Mouse (Mus musculus) NIH3T3 (cell line): ENCODE data around the gene Hps3.
"Not testable (repeated sequence)": the region's sequence is repeated elsewhere in the genome, so short reads cannot be mapped to it uniquely, and the experiment has no call there.

Experiments
- DNase-seq: peaks from one replicate; pipeline ENCODE4 v3.0.0-alpha.2; 2012; ENCODE audit warnings: low read depth

The Hps3 gene

DNA sequence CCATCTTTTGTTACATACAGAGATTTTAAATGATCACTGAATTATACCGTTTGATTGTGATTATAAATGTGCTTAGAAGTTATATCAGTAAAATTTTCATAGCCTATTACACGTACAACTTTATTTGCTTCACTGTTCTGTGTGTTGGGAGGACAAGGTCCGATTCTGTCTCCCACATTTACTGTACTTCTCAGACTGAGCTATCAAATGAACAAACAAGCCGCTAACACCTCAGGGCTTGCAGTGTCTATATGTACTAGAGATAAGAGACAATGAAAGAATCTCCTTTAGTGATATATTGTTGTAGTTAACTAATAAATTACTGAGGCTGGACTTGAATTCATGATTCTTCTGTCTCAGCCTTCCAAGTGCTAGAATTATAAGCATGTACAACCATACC lies 27.8 kb downstream of the Hps3 start:
- no peak for DNase-seq

GRCm38 (mm10) chr3:20005611-20006010 lies 29.5 kb downstream of the Hps3 start:
- DNase-seq: no peak

DNA sequence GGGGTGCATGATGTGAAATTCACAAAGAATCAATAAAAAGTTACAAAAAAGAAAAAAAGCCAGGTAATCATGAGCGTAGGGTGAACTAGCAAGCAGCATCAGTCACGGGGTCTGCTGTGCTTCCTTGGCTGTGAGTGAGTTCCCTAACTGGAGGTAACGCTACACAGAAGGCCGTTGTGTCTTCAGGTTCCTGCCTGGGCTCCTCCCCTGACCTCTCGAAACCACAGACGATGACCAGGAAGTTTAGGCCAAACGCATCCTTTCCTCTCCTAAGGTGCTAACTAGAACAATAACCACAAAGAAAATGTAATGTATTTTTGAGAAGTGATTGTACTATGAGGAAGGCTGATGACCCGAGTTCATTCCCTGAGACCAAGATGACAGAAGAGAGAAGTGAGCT lies 30.7 kb downstream of the Hps3 start:
- DNase-seq: no peak

DNA sequence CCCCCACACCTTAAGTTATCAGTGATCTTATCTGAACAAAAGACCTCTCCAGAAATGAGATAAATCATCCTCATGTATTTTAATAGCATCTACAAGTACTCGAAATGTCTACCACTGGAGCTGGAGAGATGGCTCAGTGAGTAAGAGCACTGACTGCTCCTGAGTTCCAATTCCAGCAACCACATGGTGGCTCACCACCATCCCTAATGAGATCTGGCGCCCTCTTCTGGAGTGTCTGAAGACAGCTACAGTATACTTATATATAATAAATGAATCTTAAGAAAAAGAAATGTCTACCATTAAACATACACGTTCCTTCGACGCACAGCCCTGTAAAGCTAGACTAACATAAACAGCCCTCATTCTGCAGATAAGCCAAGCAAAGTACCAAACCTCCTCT lies 32.3 kb downstream of the Hps3 start:
- DNase-seq: peak; percentile 47

DNA sequence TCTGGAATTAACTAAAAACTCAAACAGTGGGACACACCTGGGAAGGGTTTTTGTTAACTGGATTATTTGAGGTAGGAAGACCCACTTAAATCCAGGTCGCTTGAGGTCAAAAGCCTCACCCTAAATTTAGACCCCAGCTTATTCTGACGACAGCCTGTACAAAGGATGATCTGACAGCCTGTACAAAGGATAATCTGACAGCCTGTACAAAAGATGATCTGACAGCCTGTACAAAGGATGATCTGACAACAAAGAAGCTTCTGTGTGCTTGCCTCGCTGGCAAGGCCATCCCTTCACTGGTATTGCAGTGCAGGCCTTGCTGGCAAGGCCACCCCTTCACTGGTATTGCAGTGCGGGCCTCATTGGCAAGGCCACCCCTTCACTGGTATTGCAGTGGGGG lies 34.3 kb downstream of the Hps3 start:
- no peak for DNase-seq

GRCm38 (mm10) chr3:19999551-19999950 lies 35.6 kb downstream of the Hps3 start:
- DNase-seq: no peak

GRCm38 (mm10) chr3:19992388-19992787 lies 42.7 kb downstream of the Hps3 start:
- DNase-seq: no peak

DNA sequence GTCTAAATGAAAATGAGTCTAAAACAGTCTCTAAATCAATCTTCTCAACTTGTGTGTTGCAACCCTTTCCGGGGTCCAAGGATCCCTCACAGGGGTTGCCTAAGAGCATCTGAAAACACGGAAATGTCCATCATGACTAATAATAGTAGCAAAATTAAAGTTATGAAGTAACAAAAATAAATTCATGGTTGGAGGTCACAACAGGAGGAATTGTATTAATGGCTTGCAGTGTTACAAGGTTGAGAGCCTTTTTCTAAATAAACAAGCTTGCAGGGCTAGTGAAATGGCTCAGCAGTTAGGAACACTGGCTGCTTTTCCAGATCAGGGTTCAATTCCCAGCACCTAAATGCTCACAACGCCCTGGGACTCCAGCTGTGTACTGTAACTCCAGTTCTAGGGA lies 45.1 kb downstream of the Hps3 start:
- no peak for DNase-seq

- DNase-seq: no peak
These were observed 49.0 kb downstream of the Hps3 start for GRCm38 (mm10) chr3:19986123-19986522.

DNA sequence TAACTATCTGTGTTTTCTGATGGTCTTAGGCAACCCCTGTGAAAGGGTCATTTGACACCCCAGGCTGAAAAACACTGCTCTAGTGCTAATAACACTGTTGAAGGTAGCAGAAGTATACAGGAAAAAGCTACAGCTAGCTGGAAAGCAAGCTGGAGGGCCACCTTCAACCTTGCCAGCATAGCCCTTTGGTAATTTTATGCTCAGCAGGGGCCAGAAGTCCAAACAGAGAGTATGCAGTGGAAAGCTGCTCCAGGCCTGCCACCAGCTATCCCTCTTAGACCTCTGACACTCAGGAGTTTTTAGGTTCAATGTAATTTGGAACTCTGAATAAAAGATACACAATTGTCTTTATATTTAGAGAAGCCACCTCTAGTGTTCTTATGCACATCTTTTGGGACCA lies 52.3 kb downstream of the Hps3 start:
- DNase-seq: no peak

DNA sequence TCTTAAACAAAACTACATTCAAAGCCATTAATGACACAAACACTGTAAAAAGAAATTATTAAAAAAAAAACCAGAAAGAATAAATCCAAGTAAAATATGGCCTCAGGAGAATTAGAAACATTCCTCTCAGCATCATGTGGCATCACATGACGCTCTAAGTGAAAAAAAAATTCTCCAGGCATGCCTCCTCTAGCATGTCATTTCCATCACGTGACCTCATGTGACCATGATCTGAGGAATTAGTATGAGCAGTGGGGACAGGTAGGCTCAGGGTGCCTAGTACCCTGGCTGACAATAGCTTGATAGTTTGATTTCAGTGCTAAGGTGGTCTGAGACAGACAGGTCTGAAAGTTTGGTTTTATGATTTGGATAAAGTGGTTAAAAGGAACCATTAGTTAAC lies 54.0 kb downstream of the Hps3 start:
- no peak for DNase-seq

DNA sequence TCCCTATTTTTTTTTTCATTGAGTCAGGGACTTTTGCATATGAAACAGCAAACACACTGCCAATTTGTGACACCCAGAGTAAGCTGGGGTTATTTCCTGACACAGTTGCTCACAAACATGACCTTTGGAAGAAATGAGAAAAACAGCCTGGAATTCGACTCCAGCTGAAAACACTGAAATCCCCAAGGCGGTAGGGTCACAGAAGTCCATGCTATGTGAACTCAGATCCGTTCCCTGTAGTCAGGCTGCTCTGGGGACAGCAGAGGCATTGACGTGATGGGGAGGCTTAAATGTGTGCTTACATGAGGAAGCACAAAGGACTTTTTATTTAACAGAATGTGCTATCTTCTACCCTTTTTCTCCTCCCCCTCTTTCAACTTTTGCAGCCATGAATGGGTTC lies 56.6 kb downstream of the Hps3 start:
- no peak for DNase-seq

GRCm38 (mm10) chr3:19966072-19966471 lies 69.0 kb downstream of the Hps3 start:
- DNase-seq: no peak

GRCm38 (mm10) chr3:19965239-19965638 lies 69.9 kb downstream of the Hps3 start:
- DNase-seq: no peak

DNA sequence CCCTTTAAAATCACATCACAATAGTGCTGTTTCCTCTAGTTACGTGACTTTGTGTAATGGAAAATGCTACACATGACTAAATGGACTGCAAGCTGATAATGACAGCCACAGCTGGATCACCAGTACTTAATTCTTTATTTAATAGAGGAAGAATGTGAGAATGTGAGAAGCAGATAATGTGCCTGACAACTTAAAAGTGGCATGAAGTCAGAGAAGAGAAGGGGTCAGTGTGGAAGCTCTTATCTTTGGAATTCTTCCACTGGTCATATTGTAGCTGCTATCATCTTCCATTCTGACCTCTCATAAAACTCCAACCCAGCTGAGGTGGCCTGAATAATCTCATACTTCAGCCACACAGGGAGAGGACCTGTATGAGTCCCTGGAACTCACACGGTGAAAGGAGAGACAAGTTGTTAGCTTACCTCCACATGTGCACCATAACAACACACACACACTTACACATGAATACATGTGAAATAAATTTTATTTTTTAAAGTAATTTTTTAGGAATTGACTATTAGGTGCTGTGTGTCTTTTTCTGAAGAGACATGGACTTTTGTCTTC lies 70.4 kb downstream of the Hps3 start:
- DNase-seq: no peak

GRCm38 (mm10) chr3:19962769-19963513 lies 72.2 kb downstream of the Hps3 start:
- no peak for DNase-seq

DNA sequence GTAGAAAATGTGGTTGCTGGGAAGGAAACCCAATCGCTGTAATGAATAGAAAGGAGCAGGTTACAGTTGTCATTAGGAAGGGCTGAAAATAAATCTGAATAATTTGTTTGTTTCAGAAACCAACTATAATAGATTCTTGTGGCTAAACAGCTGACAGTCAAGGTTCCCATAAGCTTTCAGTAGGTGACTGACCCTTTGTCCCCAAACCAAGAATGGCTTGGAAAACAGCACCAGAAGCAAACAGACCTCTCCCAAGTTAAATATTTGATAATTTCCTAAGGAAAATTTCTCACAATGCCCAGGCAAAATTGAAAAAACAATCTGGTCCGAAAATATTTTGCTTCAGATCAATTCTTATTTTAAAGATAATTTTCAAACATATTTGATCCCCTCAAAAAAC lies 73.8 kb downstream of the Hps3 start:
- no peak for DNase-seq

DNA sequence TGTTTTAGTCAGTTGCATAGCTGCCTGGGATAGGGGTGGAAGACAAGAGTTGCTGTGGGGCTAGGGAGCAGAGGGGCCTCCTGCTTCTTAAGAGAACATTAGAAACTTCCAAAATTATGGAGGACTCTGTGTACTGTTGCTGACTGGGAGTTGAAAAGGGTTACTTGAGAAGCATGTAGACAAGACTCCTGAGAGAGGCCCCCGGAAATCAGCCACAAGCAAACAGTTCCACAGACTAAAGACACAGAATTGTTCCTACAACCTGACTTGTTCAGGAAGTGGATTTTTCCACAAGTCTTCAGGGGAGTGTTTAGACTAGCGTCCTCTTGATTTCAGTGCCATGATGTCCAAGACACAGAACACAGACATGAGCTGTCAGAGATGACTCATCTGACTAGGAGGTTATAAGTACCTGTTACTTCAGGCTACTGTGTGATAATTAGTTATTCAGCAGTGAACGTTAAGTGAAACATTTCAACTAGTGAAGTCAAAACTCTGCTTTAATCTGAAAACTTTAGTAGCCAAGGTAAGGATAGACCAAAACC lies 74.5 kb downstream of the Hps3 start:
- DNase-seq: no peak

DNA sequence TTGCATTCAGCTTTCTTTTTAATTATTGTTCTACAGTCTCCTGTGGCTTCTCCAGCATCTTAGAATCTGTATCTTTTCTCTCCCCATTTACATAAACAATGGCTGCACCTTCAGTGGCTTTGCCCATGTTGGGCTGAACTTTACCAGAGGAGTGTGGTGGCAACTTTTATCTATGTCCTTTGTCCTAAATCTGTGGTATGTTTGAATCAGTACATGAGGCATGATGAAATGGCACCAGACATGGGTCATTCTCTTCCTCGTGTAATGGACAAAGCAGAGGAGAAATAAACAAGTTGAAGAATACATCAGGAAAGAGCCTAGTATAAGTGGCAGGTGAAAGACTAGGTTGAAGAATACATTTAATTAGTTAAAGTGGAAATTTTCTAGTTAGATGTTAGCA lies 76.1 kb downstream of the Hps3 start:
- no peak for DNase-seq

DNA sequence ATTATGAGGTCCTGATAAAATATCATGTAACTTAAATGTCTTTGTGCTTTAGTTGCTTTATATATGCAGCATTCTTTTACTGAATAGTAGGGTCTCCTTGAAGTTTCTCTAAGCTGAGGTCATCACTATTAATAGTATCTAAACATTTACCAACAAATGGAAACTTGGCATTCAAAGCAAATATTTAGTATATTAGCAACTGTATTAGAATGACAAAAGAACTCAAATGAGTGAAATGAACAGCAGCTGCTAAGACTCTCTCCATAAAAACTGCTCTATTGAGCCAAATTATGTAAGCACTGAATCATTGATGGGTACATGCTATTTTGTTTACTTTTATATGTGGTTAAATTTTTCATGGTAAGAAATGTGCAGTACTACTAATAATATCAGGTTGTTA lies 77.1 kb downstream of the Hps3 start:
- peak; percentile 13 for DNase-seq

DNA sequence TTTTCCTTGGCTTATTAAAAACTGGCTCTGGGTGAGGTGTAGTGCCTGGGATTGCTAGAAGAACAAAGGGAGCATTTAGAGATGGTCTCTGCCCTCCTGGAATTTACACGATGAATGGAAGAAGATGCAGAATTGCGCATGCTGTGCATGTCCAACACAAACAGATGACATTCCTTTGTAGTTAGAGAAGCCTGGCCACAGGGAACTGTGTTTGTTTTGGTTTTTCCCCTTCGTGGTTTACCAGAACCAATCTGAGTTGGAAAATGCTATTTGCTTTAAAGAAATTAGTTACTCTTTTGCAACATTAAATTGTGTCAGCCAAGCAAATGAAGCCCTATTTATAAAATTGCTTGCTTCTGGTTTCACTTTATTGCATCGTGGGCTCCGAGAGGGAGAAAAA lies 78.2 kb downstream of the Hps3 start, which contains the start of gene Cp:
Gene Cp (plus strand): TSS at position 170 of the 400 bp plus-strand sequence.
- peak; percentile 51 for DNase-seq

GRCm38 (mm10) chr3:19953865-19954264 lies 81.2 kb downstream of the Hps3 start:
- peak; percentile 90 for DNase-seq

DNA sequence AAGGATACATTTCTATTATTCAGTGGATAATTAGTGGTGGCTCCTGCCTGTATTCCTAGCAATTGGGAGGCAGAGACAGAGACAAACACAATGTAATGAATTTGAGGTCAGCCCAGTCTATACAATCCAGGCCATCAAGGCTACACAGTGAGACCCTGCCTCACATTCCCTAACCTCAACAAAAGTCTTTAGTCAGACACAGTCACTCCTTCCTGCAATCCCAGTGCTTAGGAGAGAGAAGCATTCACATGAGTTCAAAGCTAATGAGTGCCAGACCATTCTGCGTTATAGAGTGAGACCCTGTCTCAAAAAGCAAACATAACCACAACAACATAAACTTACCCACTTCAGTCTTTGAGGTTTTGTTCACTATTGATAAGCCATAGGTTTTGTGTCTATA lies 81.7 kb downstream of the Hps3 start:
- no peak for DNase-seq

DNA sequence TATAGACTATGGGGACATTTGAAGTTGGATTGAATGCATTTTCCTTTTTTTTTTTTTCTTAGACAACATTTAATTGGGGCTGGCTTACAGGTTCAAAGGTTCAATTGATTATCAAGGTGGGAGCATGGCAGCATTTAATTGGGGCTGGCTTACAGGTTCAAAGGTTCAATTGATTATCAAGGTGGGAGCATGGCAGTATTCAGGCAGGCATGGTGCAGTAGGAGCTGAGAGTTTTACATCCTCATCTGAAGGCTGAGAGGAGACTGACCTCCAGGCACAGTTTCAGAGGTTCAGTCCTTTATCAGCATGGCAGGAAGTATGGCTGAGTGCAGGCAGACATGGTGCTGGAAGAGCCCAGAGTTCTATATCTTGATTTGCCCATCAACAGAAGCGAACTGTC lies 85.7 kb downstream of the Hps3 start:
- not testable (repeated sequence) for DNase-seq
